7 mouse cellular contexts compared by ENCODE assay signal in genomic region chr4:45018452-45018980, GRCm38 (mm10). TPM values are rescaled to one million over a fixed set of nuclear protein-coding genes. Genes with fewer than 3 reads are reported as not detected.
DNase-seq lines count a peak whose midpoint lies in the region; ATAC-seq lines count a peak whose summit lies in the region.

TSS of gene Polr1e (plus strand) at chr4:45018583.

- H3K4me2 ChIP-seq in intestine, embryonic 15.5 days (replicated peaks) = peak within 1 kb of the TSS; percentile 90

- H3K4me1 ChIP-seq in intestine, embryonic 15.5 days (replicated peaks) = peaks cover 12% of the 10 kb centered on the region
- peaks cover 31% of the 10 kb centered on the region for H3K4me1 ChIP-seq in midbrain, embryonic 10.5 days

- H3K27me3 ChIP-seq in intestine, embryonic 15.5 days (replicated peaks) = no peaks in the 10 kb centered on the region
- no peaks in the 10 kb centered on the region for H3K27me3 ChIP-seq in midbrain, embryonic 10.5 days (ENCODE audit: low read depth, poor library complexity, severe bottlenecking)

- no peaks in the 10 kb centered on the region for H3K9me3 ChIP-seq in intestine, embryonic 15.5 days
- no peaks in the 10 kb centered on the region for H3K9me3 ChIP-seq in midbrain, embryonic 10.5 days (replicated peaks)

- H3K27ac ChIP-seq in intestine, embryonic 15.5 days = no peak within 1 kb of the TSS
- peak within 1 kb of the TSS; percentile 76 for H3K27ac ChIP-seq in midbrain, embryonic 10.5 days (replicated peaks)

- ATAC-seq in intestine, embryonic 15.5 days = peak; percentile 93

- H3K9ac ChIP-seq in intestine, embryonic 15.5 days = peak within 1 kb of the TSS; percentile 58

- H3K36me3 ChIP-seq in intestine, embryonic 15.5 days = no peaks in the 10 kb centered on the region
- peaks cover 10% of the 10 kb centered on the region for H3K36me3 ChIP-seq in midbrain, embryonic 10.5 days

- DNase-seq in adrenal gland, adult 2 months = peak; percentile 96
- DNase-seq in embryo, embryonic 11.5 days (ENCODE audit: low read depth, low spot score) = peak; percentile 92
- DNase-seq in gastrocnemius, postnatal 36 days = peak; percentile 86 to 89
- DNase-seq in left cerebral cortex, postnatal 25 days (ENCODE audit: low spot score in 2 of 2) = peak; percentile 83 to 91
- peak; percentile 92 for DNase-seq in midbrain, embryonic 10.5 days (ENCODE audit: low spot score)
- peak; percentile 75 for DNase-seq in right cerebral cortex, postnatal 4 days

- H3K4me3 ChIP-seq in intestine, embryonic 15.5 days (replicated peaks) = peak within 1 kb of the TSS; percentile 63
- H3K4me3 ChIP-seq in midbrain, embryonic 10.5 days = peak within 1 kb of the TSS; percentile 76

- WGBS in intestine, embryonic 15.5 days = under 1% methylated on average over 29 of the region's 29 CpGs
- WGBS in midbrain, embryonic 10.5 days = under 1% methylated on average over 29 of the region's 29 CpGs

- intact Hi-C loops in gastrocnemius, postnatal 36 days (cut with DNase I) = loop anchor here (5.0 to 10.0 kb wide), 3 partner anchors 79 to 956 kb away; no protein-coding TSS in a partner anchor
- intact Hi-C loops in left cerebral cortex, postnatal 25 days (cut with DNase I) = loop anchor here (5.0 to 10.0 kb wide), 5 partner anchors 79 to 1116 kb away; partner anchors contain the start of genes Ncbp1, Trmt10b, Tstd2 and Zcchc7

RNA-seq across cellular contexts. Expression of gene Polr1e, which starts in this region (rescaled TPM):
- 10 to 100 TPM; 13.0 to 16.3 TPM for total RNA-seq in adrenal gland, adult 2 months (2021)
- polyA plus RNA-seq in adrenal gland, adult 2 months (2012; rRNA removed) = 2.9 and 3.1 TPM in 2 replicates
- 1 to 10 TPM; 3.9 to 4.2 TPM for total RNA-seq in gastrocnemius, postnatal 36 days (2021)
- 34.8 and 35.9 TPM in 2 replicates for polyA plus RNA-seq in intestine, embryonic 15.5 days (2015; fragmentation: Nextera tagmentation; extraction: Ambion mirVana)
- total RNA-seq in left cerebral cortex, postnatal 25 days (2021) = 10 to 100 TPM in 1 of 2 experiments, 1 to 10 TPM in 1; 9.5 to 11.5 TPM
- 53.4 and 58.0 TPM in 2 replicates for polyA plus RNA-seq in midbrain, embryonic 10.5 days (2016; fragmentation: Nextera tagmentation; extraction: Ambion mirVana)
